Mouse (Mus musculus): ENCODE measurements at regions not wholly inside any gene's neighbourhood (a gene's known extent, or its start where the extent isn't known, plus 50 kb on each side); places are given as distances from the start of the nearest gene placed in this dataset.

DNA sequence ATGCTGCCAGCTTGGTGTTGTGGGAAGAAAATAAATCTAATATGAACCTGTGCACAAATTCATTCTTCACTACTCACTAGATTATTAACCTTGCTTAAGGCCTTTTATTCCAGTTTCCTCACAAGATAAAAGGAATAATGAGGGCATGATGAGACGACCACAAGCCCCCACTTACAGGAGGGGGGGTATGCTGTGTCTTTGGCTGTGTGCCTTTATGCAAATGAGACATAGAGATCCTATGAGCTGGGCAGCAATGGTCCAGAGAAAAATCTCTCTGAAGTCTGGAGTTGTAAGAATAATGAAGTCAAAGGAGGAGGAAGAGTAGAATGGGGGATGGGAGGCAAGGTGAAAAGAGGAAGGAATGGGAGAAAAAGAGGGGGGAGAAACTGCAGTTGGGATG, 392.2 kb upstream of the Plxna2 start:
- no peak for DNase-seq
- intact Hi-C loops (cut with DNase I), result loop anchor here (10.0 kb wide), 1 partner anchor 651 kb away; no protein-coding TSS in a partner anchor

DNA sequence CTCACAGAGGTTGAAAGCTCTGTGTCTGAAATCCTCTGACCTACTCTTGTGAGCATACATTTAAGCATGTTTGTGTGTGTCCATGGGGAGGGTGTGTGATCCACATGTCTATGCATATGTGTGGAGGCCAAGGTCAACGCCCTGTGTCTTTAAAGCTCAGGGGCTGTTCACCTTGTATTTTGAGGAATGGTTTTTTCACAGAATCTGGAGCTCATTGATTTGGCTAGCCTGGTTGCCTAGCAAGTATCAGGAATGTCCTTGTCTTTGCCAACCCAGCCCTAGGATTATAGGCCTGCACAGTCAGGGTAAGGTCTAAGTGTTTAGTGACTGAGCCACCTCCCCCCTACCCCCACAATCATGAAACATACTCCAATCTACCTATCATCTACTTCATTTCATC, 394.0 kb upstream of the Plxna2 start:
- intact Hi-C loops (cut with DNase I), result loop anchor here (10.0 kb wide), 1 partner anchor 649 kb away; no protein-coding TSS in a partner anchor
- DNase-seq, result no peak

DNA sequence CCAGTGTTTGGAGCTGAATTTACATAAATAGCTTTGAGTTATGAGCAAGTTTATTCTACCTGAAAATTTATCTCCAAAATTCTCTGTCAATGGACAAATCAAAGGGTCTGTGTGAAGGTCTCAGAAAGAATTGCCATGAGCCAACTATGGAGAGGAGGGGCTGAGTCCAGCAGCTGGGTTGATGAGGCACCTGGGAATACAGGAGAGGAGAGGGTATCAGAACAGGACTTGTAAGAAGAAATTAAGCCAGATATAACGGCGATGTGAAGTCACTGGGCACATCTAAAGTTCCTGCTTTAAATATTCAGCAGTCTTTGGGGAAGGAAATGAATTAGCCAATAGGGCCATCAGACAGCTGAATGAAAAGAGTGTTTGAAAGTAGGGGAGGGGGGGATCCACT, 394.4 kb upstream of the Plxna2 start:
- intact Hi-C loops (cut with DNase I), result loop anchor here (1.0 to 10.0 kb wide), 2 partner anchors 524 to 649 kb away; no protein-coding TSS in a partner anchor
- no peak for DNase-seq

DNA sequence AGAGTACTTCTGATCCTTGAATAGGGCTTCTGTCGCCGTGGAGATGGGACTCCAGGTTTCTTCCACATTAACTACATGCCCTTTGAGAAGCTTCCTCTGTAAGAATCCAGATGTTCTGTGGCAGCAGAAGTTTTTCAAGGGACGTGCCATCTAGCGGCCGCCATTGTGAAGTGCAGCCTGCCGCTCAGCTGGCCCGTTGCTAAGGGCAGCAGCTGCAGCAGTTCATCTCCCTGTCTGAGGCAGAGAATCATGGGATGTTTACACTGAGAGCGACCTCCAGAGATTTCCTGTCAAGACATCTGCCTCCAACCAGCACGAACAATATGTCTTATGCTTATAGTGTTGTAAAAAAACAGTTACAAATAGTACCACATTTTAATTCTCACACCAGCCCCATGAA, 395.0 kb upstream of the Plxna2 start:
- peak; percentile 22 to 56 for DNase-seq
- intact Hi-C loops (cut with DNase I), result loop anchor here (1.0 to 10.0 kb wide), 2 partner anchors 524 to 648 kb away; no protein-coding TSS in a partner anchor

DNA sequence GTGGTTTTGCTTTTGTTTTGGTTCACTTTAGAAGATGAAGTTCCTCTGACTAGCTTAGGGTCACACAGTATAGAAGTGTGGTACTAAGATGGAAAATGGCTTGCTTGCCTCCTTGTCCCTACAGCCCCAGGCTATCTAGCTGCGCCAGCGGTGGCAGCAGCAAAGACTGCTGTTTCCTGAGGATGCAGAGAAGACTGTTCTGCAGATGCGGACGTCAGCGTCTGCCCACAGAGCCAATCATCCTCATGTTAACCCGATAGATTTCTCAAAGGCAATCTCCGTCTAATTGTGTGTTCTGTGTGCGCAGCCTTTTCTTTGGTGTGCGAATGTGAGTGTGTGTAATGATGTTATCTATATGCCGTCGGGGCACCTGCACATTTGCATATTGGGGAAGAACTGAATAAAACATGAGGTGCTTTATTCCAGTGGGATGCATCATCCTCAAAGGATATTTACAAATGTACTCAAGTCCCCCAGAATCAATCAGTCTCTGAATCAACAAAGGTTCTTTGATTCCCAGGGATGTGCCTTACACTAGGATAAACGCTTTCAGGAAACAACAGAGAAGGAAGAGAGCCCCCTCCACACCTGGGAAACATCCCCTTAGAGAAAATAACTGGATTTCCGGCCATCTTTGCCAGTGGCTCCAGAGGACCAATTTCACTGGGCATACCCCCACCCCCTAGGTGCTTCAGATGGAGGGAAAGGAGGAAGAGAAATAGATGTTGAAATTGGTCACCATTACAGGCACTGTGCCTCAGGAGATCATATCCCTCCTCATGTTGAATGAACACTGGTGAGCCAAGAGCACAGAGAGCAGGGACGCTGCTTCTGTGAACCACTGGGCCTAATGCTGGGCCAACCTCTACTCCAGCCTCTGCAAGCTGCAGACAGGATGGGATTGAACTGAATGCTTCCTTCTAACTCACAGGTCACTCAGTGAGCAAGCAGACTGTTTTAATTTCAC, 409.7 kb upstream of the Plxna2 start:
- DNase-seq, result no peak
- intact Hi-C loops (cut with DNase I), result no loop called here

DNA sequence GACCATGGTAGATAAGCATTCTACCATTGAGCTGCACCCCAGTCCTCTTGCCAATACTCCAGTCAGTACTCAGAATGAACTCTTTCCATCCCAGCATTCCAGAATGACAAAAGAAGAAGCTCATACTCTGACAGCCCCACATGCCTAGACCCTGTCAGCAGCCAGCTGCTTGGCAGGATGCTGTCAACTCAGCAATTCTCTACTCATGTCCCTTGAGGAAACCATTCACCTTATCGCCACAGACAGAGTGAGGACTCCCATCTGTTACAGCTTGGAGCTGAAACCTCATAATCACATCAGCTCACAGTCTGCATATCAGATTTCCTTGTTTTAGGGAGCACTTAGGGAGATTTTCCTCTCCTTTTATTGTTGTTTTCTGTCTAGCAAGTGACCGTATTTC, 420.5 kb upstream of the Plxna2 start:
- intact Hi-C loops (cut with DNase I), result no loop called here
- DNase-seq, result no peak

DNA sequence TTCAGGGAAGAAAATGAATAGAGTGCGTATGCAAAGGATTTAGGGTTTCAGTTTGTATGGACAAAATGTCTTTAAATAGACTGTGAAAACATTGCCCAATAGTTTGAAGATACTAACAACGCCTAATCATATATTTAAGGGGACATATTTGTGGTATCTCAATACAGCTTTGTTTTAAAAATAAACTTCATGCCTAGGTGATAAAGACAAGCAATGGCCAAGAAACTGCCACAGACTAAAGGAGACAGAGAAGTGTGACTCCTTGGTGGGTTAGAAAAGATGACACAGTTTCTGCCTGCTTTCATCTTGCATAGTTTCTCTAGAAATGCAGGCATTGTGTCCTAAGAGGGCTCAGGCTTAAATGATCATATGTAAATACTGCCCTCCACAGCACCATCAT, 435.7 kb upstream of the Plxna2 start:
- no peak for DNase-seq
- intact Hi-C loops (cut with DNase I), result no loop called here

DNA sequence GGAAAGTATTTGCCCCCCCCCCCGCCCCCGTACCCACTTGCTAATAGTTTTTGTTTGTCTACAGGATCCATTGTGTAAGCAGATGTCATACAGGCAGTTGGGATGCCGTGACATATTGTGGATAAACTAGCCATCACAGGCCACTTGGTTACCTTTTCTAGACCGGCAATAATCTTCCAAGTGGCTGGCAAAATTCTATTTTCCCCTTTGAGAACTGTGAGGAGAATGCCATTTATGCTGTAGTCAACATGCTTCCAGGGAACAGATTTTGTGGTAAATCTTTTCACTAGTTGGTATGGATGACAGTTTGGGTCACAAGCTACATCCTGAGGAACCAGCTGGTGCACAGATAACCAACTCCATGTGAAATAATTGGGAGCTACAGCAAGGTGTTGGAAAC, 456.5 kb upstream of the Plxna2 start:
- intact Hi-C loops (cut with DNase I), result no loop called here
- no peak for DNase-seq

DNA sequence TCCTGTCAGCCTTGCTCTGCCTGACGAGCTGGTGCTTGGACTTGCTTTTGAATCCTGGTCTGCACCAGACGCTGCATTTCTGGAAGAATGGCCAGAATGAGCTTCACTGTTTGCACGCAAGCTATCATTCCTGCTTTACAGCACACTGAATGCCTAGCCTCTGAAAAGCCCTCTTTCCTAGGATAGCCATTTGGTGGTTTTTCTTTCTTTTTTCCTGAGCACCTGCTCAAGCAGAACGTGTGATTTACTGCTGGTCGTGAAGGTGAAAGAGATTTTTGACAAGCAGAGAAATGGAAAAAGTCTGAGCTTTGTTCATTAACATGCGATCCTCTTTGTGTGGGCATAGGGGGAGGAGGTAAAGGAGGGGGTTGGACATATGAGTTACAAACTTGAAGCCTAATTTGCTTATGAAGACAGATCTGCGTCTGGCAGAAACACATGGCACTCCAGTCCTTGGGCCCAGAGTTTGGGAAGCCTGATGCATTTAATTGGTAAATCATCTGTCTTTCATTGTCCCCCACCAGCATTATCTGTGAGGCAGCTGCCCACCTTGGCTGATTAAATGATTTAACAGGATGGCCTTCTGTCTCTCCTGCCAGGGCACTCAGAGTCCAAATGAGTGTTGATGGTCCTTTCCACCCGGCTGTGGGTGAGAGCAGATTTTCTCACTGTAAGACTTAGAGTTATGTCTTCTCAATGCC, 457.1 kb upstream of the Plxna2 start:
- intact Hi-C loops (cut with DNase I), result no loop called here

DNA sequence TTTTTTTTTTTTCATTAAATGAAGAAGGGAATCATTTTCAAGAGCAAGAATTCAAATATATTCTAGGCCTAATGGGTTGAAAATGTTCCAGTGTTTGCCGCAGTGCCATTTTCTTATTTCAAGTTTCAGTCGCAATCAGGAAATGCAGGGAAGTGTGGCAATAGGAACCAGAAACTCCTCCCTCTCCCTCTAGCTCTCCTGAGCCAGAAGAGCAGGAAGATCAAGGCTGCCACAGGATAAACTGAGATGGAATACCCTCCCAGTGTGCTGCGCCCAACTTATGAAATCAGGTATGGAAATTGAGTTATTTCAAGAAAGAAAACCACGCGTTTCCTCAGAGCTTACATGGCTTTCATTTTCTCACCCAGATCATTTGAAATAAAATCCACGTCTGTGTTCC, 460.8 kb upstream of the Plxna2 start:
- intact Hi-C loops (cut with DNase I), result no loop called here
- DNase-seq, result no peak

More for the DNA sequence above, 457.1 kb upstream of the Plxna2 start:
- no peak for DNase-seq

DNA sequence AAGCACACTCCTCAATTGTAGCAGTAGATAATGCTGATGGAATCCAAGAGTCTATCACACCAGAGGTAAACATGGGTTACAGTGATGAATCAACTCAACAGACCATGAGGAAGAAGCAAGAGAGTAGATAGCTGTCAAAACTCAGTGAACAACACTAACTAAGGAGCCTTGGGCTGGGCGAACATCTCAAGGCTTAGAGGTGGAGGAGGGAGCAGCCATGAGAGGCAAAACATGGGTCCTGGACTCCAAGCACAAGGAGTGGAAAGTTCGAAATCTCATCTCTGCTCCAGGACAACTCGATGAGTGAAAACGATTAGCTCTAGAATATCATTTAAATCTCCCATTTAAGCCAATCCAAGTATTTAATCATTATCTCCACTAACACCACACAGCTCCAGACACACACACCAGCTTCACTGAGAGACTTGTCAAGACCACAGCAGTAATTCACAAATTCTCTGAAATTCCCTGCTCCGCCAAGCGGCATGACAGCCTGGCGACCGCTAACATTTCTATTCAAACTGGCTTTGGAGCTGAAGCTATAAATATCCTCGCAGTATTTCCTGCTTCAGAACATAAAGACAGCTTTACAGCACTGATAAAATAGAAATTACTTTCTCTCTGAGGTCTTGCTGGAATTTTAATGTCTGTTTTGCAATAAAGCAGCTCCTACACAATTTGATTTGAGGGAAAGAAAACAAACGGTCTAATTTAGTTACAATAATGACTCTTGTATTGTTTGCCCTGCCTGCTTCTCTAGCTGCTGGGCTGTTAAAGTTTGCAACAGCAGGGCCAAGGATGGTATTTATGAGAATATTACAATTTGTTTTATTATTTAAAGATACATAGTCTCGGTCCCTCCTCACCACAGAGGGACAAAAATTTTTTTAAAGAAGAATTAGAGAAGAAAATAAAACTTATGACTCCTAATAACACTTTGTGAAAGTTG, 469.3 kb upstream of the Plxna2 start:
- intact Hi-C loops (cut with DNase I), result no loop called here
- no peak for DNase-seq

DNA sequence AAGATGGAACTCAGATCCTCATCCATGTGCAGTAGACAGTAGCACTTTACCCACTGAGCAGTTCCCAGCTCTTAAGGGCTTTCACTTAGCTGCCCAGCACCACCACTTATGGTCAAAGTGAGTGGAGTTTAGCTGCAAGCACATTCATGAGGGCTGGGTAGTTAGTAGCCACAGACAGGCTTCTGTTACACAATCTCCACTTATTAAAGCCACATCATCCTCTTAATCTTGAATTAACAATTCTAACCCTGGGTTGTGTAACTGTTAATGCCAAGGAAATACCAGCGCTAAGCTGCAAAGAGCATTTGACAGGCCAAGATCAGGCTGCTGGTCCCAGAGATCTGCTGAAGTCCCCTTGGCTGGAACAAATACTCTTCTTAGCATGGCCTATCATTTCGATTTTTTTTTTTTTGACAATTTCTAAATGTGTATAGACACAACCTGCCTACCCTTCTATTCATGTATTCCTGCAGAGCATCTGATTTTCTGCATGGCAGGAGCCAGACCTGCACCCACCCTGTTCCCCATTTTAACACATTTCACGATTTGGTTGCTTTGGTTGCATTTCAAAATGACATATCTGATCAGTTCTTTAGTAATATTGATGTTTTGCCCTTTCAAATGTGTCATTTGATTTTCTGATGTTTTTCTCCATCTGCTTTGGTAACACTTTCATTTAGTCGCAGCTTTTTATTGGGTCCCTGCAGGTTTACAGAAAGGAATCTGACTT, 500.2 kb upstream of the Plxna2 start:
- intact Hi-C loops (cut with DNase I), result no loop called here
- DNase-seq, result no peak

DNA sequence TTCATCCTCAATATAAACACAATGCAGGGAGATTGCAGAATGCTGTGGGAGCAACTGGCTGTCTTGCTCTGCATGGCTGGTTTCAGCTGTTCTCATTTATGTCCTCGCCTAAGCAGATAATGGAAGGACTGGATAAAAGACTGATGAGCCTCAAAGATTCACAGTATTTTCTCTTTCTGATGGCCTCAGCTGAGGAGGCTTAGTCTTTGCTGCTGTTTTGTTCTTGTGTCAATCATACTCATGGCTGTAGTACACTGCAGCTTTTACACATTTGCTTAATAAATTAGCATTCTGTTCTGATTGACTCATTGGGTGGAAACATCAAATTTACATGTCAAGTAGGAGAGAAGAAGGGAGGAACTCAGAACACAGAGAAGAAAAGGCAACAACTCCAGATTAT, 503.6 kb upstream of the Plxna2 start:
- DNase-seq, result no peak
- intact Hi-C loops (cut with DNase I), result no loop called here

DNA sequence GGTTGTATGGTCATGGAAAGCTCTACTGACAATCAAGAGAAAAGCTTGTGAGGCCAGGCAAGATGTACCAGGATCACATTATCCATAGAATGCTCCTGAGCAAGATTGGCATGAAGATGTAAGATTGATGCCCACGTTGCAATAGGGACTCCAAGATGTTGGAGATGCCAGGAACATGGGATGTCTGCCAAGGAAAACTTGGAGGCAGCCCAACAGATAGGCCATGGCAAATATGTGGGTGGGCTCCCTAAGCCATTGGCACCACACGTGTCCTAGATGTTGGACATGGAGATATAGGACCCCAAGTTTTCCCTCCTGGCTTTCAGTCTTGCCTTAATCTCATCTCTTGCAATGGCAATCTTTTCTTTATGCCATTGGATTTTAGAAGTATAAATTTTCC, 506.1 kb upstream of the Plxna2 start:
- intact Hi-C loops (cut with DNase I), result no loop called here
- DNase-seq, result no peak

DNA sequence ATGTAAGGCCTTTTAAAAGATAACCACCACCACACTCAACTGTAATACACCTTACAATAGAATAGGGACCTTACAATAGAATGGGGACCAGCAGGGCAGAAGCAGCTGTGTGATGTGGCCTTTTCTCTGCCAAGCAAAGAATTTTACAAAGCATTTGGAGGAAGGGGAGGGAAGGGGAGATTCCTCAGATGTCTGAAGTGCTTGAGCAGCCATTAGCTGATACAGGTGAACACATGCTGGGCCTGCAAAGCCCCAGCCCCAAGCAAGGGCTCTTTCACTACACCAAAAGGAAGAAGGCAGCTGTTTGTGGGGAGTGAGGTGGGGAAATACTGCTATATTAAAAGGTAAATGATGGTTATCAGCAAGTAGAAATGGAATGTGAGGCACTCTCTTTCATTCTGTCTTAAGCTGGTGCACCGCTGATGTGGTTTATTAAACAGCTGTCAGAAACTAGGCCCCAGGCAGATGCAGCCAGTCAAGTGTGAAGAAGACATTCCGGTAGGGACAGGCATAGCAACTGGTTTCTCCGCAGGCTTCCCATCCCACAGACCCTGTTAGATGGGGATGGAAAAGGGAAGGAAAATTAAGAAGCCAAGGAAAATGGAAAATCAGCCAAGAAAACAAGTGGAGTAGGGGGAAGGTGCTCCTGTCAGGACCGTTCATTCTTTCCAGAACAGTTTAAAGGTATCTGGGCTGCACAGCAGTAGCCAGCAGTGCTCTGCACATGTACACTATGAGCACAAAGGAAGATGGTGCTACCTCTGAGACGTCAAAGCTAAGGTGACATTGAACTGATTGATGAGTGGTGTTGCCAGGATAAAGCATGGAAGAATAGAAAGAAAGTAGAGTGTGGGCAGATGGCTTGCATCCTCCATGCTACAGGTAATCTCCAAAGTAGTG, 508.6 kb upstream of the Plxna2 start:
- DNase-seq, result no peak
- intact Hi-C loops (cut with DNase I), result no loop called here

DNA sequence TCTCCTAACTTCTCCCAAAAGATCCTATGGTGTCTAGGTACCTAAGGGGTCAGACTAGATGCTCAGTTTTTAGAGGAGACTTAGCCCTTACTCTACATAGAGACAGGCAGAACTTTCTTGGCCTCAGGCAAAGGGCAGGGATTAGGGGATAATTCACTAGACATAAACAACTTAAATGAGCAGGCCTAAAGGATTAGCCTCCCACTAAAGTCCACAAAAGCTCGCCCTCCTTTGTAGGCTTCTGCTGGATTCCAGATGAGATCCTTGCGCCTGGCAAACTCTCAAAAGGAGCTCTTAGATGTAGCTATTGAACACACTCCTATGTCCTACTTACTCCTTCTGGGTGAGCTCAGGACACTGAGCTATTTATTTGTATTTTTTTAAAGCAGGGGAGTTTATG, 509.9 kb upstream of the Plxna2 start:
- no peak for DNase-seq

DNA sequence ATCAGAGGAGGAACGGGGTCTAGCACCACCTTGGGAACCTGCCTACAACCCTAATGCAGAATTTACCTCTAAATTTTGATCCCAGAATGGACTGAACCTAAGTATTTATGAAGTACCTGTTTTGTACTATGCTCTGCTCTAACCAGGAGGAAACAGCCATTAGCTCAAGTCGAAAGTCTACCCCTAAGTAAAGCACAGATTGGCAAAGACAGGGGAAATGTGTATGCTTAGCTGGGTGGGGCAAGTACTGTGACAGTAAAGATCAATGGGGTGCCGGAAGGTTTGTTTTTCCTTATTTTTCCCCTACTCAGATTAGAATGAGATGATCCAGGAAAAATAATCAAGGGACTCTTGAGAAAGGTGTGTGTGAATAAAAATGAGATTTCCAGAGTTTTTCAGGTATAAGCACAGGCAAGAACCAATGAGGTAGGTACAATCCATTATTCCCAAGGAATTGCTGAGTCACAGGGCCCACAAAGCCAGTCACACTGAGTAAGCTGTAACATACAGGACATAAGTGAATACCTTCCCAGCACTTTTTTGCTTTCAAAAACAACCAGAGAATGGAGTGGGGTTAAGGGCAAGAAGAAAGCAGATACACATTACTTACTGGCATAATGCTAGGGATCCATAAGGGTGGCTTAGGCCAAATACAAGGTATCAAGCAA, 510.6 kb upstream of the Plxna2 start:
- DNase-seq, result no peak
- intact Hi-C loops (cut with DNase I), result no loop called here

More for the DNA sequence above, 509.9 kb upstream of the Plxna2 start:
- intact Hi-C loops (cut with DNase I), result no loop called here

DNA sequence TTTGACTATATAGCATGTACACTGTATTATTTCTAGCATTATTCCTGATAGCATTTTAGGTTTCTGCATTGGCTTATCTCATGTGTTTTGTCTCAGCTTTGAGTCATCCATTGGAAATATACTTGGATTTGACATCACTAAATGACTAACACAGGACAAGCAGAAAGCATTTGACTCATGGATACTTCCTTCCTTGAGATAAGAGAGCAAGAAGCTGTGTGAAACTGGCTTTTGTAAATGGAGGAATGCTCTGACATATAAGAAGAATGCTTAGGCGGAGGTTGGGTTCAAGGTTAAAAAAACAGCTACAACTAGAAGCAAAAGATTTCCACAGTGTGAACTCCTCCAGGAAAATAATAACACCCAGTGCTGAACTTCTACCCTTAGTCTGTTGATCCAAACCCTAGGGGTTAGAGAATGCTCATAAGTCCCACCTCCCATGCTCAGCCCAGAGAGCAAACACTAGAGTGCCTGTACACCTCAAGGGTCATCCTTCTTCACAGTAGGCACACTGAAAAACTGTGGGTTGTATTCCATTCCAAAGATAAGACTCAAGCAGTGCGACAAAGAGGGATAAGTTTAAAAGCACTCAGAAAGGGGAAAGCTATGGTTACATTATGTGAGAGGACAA, 528.0 kb upstream of the Plxna2 start:
- intact Hi-C loops (cut with DNase I), result no loop called here
- DNase-seq, result no peak
